8 mouse cellular contexts compared by ENCODE assay signal in the genomic region with DNA sequence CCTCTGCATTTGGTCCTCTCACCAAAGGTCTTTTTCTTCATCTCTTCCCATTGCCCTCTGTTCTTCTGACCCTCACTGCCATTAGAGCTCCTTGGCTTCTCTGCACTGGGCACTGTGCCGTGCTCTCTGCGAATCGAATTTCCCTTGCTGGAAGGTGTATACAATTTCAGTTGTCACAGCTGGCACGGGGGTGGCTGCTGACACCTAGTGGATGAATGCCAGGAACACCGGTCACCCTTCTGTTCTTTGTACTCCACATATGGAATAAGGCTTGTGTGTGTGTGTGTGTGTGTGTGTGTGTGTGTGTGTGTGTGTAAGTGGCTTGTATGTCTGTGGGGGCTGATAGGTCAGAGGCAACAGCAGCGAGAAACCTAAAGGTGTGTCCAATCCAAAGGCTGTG. TPM values are rescaled to one million over a fixed set of nuclear protein-coding genes. Genes with fewer than 3 reads are reported as not detected.
DNase-seq lines count a peak whose midpoint lies in the region; ATAC-seq and TF ChIP-seq lines count a peak whose summit lies in the region.

No protein-coding gene starts in this region.

- H3K27ac ChIP-seq in spleen, adult 2 months (ENCODE audit: insufficient read depth, low read length), result no peak overlapping the region
- no peak overlapping the region for H3K27ac ChIP-seq in hindbrain, embryonic 12.5 days
- H3K27ac ChIP-seq in lung, postnatal 0 days (ENCODE audit: low read length), result no peak overlapping the region

- ATAC-seq in hindbrain, embryonic 12.5 days (ENCODE audit: low FRiP score), result peak; percentile 32; the same call in 1 of the 2 replicates
- ATAC-seq in lung, postnatal 0 days, result peak; percentile 58

- no peak for TF ChIP-seq EP300 in lung, postnatal 0 days (IDR thresholded peaks at IDR 0.05)

- no peaks in the 10 kb centered on the region for H3K4me1 ChIP-seq in spleen, adult 2 months (ENCODE audit: control insufficient read depth, insufficient read depth, insufficient read length)
- no peaks in the 10 kb centered on the region for H3K4me1 ChIP-seq in hindbrain, embryonic 12.5 days
- no peaks in the 10 kb centered on the region for H3K4me1 ChIP-seq in lung, postnatal 0 days (ENCODE audit: insufficient read depth, low read depth, low read length)

- H3K9me3 ChIP-seq in hindbrain, embryonic 12.5 days (replicated peaks), result no peaks in the 10 kb centered on the region
- no peaks in the 10 kb centered on the region for H3K9me3 ChIP-seq in lung, postnatal 0 days (ENCODE audit: low read length)

- no peak overlapping the region for H3K9ac ChIP-seq in hindbrain, embryonic 12.5 days
- H3K9ac ChIP-seq in lung, postnatal 0 days (replicated peaks; ENCODE audit: low read depth), result no peak overlapping the region

- WGBS in spleen, adult 2 months, result 30% methylated on average over 6 of the region's 6 CpGs
- WGBS in hindbrain, embryonic 12.5 days, result 56% methylated on average over 6 of the region's 6 CpGs
- 37% methylated on average over 6 of the region's 6 CpGs for WGBS in lung, postnatal 0 days

- no peaks in the 10 kb centered on the region for H3K36me3 ChIP-seq in spleen, adult 2 months (ENCODE audit: control insufficient read depth, insufficient read depth, low read length)
- H3K36me3 ChIP-seq in hindbrain, embryonic 12.5 days, result no peaks in the 10 kb centered on the region
- H3K36me3 ChIP-seq in lung, postnatal 0 days (ENCODE audit: insufficient read depth, low read length), result no peaks in the 10 kb centered on the region

- H3K4me3 ChIP-seq in spleen, adult 2 months (ENCODE audit: extremely low read depth, insufficient read depth, insufficient read length), result no peak overlapping the region
- no peak overlapping the region for H3K4me3 ChIP-seq in hindbrain, embryonic 12.5 days
- H3K4me3 ChIP-seq in lung, postnatal 0 days (ENCODE audit: low read depth, low read length), result no peak overlapping the region

- no peaks in the 10 kb centered on the region for H3K27me3 ChIP-seq in spleen, adult 2 months (ENCODE audit: control insufficient read depth, insufficient read depth, low read length)
- no peaks in the 10 kb centered on the region for H3K27me3 ChIP-seq in hindbrain, embryonic 12.5 days
- no peaks in the 10 kb centered on the region for H3K27me3 ChIP-seq in lung, postnatal 0 days (replicated peaks; ENCODE audit: insufficient read depth, low read length)

- DNase-seq in adrenal gland, postnatal 14 days, result peak; percentile 37
- no peak for DNase-seq in adrenal gland, adult 18-20 months (ENCODE audit: low spot score in 2 of 2)
- no peak for DNase-seq in spleen, adult 2 months (ENCODE audit: low read depth in 1 of 2, low spot score in 2 of 2)
- DNase-seq in spleen, postnatal 4 days (ENCODE audit: low spot score in 2 of 2), result no peak
- DNase-seq in lung, postnatal 0 days (ENCODE audit: low spot score), result peak; percentile 77
- DNase-seq in c-Kit-positive CD71-positive TER-119-positive erythroid progenitor cells, embryonic 14.5 days (ENCODE audit: low spot score), result no peak
- no peak for DNase-seq in cerebellum, adult 11 months

- H3K4me2 ChIP-seq in hindbrain, embryonic 12.5 days (replicated peaks), result no peak overlapping the region
- H3K4me2 ChIP-seq in lung, postnatal 0 days (replicated peaks; ENCODE audit: low read depth, low read length), result no peak overlapping the region

- TF ChIP-seq CTCF in spleen, adult 2 months (IDR thresholded peaks at IDR 0.05; ENCODE audit: extremely low read depth, insufficient read depth, insufficient read length, insufficient replicate concordance), result peak; percentile 35; the same call in 1 of the 2 replicates
- TF ChIP-seq CTCF in lung, postnatal 0 days (IDR thresholded peaks at IDR 0.05), result peak; percentile 72

- TF ChIP-seq POLR2A in spleen, adult 2 months (IDR thresholded peaks at IDR 0.05; ENCODE audit: low read depth, low read length), result no peak

RNA-seq across cellular contexts. Expression of a gene that starts 20.9 kb away (rescaled TPM):
- total RNA-seq in adrenal gland, postnatal 14 days (2021), result 21.8 and 27.5 TPM in 2 replicates
- total RNA-seq in adrenal gland, adult 18-20 months (2021), result 10 to 100 TPM; 35.9 to 44.8 TPM
- 1.8 and 2.2 TPM in 2 replicates for polyA plus RNA-seq in spleen, adult 2 months (2012; rRNA removed)
- polyA plus RNA-seq in hindbrain, embryonic 12.5 days (2016; fragmentation: Nextera tagmentation; extraction: Ambion mirVana), result 16.5 and 17.3 TPM in 2 replicates
- polyA plus RNA-seq in lung, postnatal 0 days (2015; fragmentation: Nextera tagmentation; extraction: Ambion mirVana), result 12.0 and 12.6 TPM in 2 replicates

RNA-seq across cellular contexts. Expression of a gene that starts 58.8 kb away (rescaled TPM):
- total RNA-seq in adrenal gland, postnatal 14 days (2021), result 38.2 TPM in 2 replicates
- 10 to 100 TPM; 45.7 to 51.4 TPM for total RNA-seq in adrenal gland, adult 18-20 months (2021)
- 19.4 and 21.0 TPM in 2 replicates for polyA plus RNA-seq in spleen, adult 2 months (2012; rRNA removed)
- polyA plus RNA-seq in hindbrain, embryonic 12.5 days (2016; fragmentation: Nextera tagmentation; extraction: Ambion mirVana), result 40.7 and 44.2 TPM in 2 replicates
- 32.5 and 40.2 TPM in 2 replicates for polyA plus RNA-seq in lung, postnatal 0 days (2015; fragmentation: Nextera tagmentation; extraction: Ambion mirVana)

Comparison
In these comparisons a context has a peak if more than half of its experiments do, and no peak if none do; other contexts are left out.
1. DNase-seq: peak in adrenal gland, postnatal 14 days (single experiment) and lung, postnatal 0 days (single experiment); none in adrenal gland, adult 18-20 months (0 of 2), spleen, adult 2 months (0 of 2), spleen, postnatal 4 days (0 of 2), c-Kit-positive CD71-positive TER-119-positive erythroid progenitor cells, embryonic 14.5 days (single experiment) and cerebellum, adult 11 months (single experiment).